Mouse (Mus musculus): ENCODE measurements around the gene Aqp9.

The Aqp9 gene

GRCm38 (mm10) chr9:71168511-71168910, at the start of gene Aqp9:
Gene Aqp9, minus strand, starts transcription at chr9:71168682.
- DNase-seq (ENCODE audit: low read depth, low spot score): no peak

- no peak for DNase-seq (ENCODE audit: low read depth, low spot score)
Observed at GRCm38 (mm10) chr9:71217793-71218095, 49.3 kb upstream of the Aqp9 start.

GRCm38 (mm10) chr9:71216996-71217792, 48.7 kb upstream of the Aqp9 start:
- no peak for DNase-seq (ENCODE audit: low read depth, low spot score)

GRCm38 (mm10) chr9:71216036-71216995, 47.8 kb upstream of the Aqp9 start:
- DNase-seq (ENCODE audit: low read depth, low spot score): peak; percentile 54

- DNase-seq (ENCODE audit: low read depth, low spot score): peak; percentile 34
Observed at GRCm38 (mm10) chr9:71215248-71216035, 47.0 kb upstream of the Aqp9 start, which contains the start of gene Aldh1a2. Gene Aldh1a2, plus strand, starts transcription at chr9:71215789.

- no peak for DNase-seq (ENCODE audit: low read depth, low spot score)
Observed at GRCm38 (mm10) chr9:71213636-71214035, 45.2 kb upstream of the Aqp9 start.

GRCm38 (mm10) chr9:71210870-71211269, 42.4 kb upstream of the Aqp9 start:
- no peak for DNase-seq (ENCODE audit: low read depth, low spot score)

GRCm38 (mm10) chr9:71209299-71209698, 40.8 kb upstream of the Aqp9 start:
- no peak for DNase-seq (ENCODE audit: low read depth, low spot score)

- no peak for DNase-seq (ENCODE audit: low read depth, low spot score)
Observed at GRCm38 (mm10) chr9:71202265-71202664, 33.8 kb upstream of the Aqp9 start.

- DNase-seq (ENCODE audit: low read depth, low spot score): no peak
Observed at GRCm38 (mm10) chr9:71198826-71199225, 30.3 kb upstream of the Aqp9 start.

GRCm38 (mm10) chr9:71188647-71189415, 20.3 kb upstream of the Aqp9 start:
- DNase-seq (ENCODE audit: low read depth, low spot score): peak; percentile 33

- no peak for DNase-seq (ENCODE audit: low read depth, low spot score)
Observed at GRCm38 (mm10) chr9:71187396-71187795, 18.9 kb upstream of the Aqp9 start.

- no peak for DNase-seq (ENCODE audit: low read depth, low spot score)
Observed at GRCm38 (mm10) chr9:71185823-71186222, 17.3 kb upstream of the Aqp9 start.

GRCm38 (mm10) chr9:71185285-71185684, 16.8 kb upstream of the Aqp9 start:
- no peak for DNase-seq (ENCODE audit: low read depth, low spot score)

GRCm38 (mm10) chr9:71179964-71180700, 11.7 kb upstream of the Aqp9 start:
- no peak for DNase-seq (ENCODE audit: low read depth, low spot score)

- no peak for DNase-seq (ENCODE audit: low read depth, low spot score)
Observed at GRCm38 (mm10) chr9:71179276-71179896, 10.9 kb upstream of the Aqp9 start.

- no peak for DNase-seq (ENCODE audit: low read depth, low spot score)
Observed at GRCm38 (mm10) chr9:71175686-71176085, 7.2 kb upstream of the Aqp9 start.

GRCm38 (mm10) chr9:71174316-71174975, 6.0 kb upstream of the Aqp9 start:
- DNase-seq (ENCODE audit: low read depth, low spot score): no peak

- DNase-seq (ENCODE audit: low read depth, low spot score): no peak
Observed at GRCm38 (mm10) chr9:71173533-71173932, 5.1 kb upstream of the Aqp9 start.
